Mouse (Mus musculus) natural killer cell, adult 2 months (primary cell): ENCODE measurements around the gene Fuz.
A peak's percentile ranks its signal among the peaks of the same experiment; 100 is the strongest.
"Not testable (repeated sequence)": the region's sequence is repeated elsewhere in the genome, so short reads cannot be mapped to it uniquely, and the experiment has no call there.

ENCODE experiments used
- DNase-seq, 2 experiments: peaks; one replicate each; pipeline ENCODE4 v3.0.0; 2022; ENCODE audit warnings: low spot score in 2 of 2

The Fuz gene

GRCm38 (mm10) chr7:44860576-44861428, 35.1 kb upstream of the Fuz start:
- peak; percentile 53 to 69 for DNase-seq

- no peak for DNase-seq
Observed at GRCm38 (mm10) chr7:44861429-44861816, 34.5 kb upstream of the Fuz start.

- DNase-seq, result no peak
Observed at GRCm38 (mm10) chr7:44862434-44862833, 33.4 kb upstream of the Fuz start.

- DNase-seq, result no peak
Observed at GRCm38 (mm10) chr7:44863210-44863609, 32.7 kb upstream of the Fuz start.

- no peak for DNase-seq
Observed at GRCm38 (mm10) chr7:44863982-44864494, 31.8 kb upstream of the Fuz start.

GRCm38 (mm10) chr7:44864595-44865542, 31.0 kb upstream of the Fuz start:
- peak in 1 of 2 experiments; percentile 26 for DNase-seq

- DNase-seq, result no peak
Observed at GRCm38 (mm10) chr7:44866276-44867009, 29.4 kb upstream of the Fuz start.

GRCm38 (mm10) chr7:44867010-44867702, 28.7 kb upstream of the Fuz start:
- no peak for DNase-seq

GRCm38 (mm10) chr7:44867802-44868201, 28.1 kb upstream of the Fuz start:
- DNase-seq, result no peak

- DNase-seq, result no peak
Observed at GRCm38 (mm10) chr7:44868465-44868864, 27.4 kb upstream of the Fuz start.

GRCm38 (mm10) chr7:44868919-44869696, 26.8 kb upstream of the Fuz start:
- DNase-seq, result no peak

GRCm38 (mm10) chr7:44869697-44870528, 26.0 kb upstream of the Fuz start, which contains the start of gene Ptov1:
TSS of gene Ptov1 (minus strand) at chr7:44869788.
- DNase-seq, result peak; percentile 67 to 79

GRCm38 (mm10) chr7:44870614-44871013, 25.3 kb upstream of the Fuz start:
- DNase-seq, result no peak

- DNase-seq, result no peak
Observed at GRCm38 (mm10) chr7:44871181-44871580, 24.7 kb upstream of the Fuz start.

GRCm38 (mm10) chr7:44871774-44872173, 24.1 kb upstream of the Fuz start:
- not testable (repeated sequence) for DNase-seq

GRCm38 (mm10) chr7:44877833-44878232, 18.0 kb upstream of the Fuz start:
- DNase-seq, result no peak

GRCm38 (mm10) chr7:44883036-44883435, 12.8 kb upstream of the Fuz start:
- no peak for DNase-seq

- DNase-seq, result no peak
Observed at GRCm38 (mm10) chr7:44884637-44885036, 11.2 kb upstream of the Fuz start.

- DNase-seq, result no peak
Observed at GRCm38 (mm10) chr7:44886964-44887363, 8.9 kb upstream of the Fuz start.
